Mouse (Mus musculus): ENCODE measurements around the gene Ldlr.
"Not testable (repeated sequence)": the region's sequence is repeated elsewhere in the genome, so short reads cannot be mapped to it uniquely, and the experiment has no call there.

Gene Ldlr

DNA sequence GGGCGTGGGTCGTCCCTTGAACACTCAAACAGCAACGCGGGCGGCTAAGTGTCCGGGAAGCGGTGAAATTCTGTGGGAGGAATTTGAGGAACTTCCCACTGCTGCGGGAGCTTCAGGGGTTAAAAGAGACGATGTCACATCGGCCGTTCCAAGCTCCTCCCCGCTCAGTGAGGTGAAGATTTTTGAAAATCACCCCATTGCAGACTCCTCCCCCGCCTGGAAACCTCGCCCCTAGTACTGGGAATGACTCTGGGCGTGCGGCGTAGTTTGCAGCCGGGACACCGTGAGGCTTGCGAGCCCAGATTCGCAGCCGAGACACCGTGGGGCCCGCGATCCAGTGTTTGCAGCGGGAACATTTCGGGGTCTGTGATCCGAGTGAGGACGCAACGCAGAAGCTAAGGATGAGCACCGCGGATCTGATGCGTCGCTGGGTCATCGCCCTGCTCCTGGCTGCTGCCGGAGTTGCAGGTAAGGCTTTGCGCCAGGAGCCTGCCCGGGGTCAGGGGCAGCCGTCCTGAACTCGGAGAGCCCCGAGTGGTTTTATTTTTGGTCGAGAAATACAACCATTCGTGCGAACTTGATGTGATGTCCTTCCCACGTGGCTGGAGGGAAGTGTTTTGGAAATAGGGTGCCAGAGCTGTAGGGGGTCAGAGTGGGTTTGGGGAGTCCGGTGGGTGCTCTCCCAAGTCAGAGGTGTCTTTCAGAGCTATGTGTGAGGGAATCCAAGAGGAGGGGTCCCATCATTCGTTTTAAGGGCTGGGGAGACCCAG lies at the start of gene Ldlr:
Gene Ldlr (plus strand): TSS at position 107 of the 770 bp plus-strand sequence.
- DNase-seq (ENCODE audit: low read depth, low spot score), result peak; percentile 82

DNA sequence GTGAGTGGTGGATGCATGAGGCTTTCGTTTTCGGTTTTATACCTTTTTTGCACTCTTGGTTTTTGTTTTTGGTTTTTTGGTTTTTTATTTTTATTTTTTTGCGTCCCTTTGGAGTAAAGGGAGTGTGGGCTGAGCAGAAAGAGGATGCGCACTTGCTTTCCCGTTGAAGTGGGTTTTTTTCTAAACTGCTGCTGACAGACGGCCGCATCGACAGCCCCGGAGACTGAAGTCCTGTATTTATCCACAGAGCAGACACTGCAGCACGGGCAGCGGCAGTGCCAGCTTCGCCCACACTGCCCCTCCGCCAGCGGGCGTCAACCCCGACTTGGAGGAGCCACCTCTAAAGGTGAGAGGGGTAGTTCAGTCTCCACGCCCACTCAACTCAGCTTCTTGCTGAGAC lies 45.6 kb upstream of the Ldlr start:
- no peak for DNase-seq (ENCODE audit: low read depth, low spot score)

DNA sequence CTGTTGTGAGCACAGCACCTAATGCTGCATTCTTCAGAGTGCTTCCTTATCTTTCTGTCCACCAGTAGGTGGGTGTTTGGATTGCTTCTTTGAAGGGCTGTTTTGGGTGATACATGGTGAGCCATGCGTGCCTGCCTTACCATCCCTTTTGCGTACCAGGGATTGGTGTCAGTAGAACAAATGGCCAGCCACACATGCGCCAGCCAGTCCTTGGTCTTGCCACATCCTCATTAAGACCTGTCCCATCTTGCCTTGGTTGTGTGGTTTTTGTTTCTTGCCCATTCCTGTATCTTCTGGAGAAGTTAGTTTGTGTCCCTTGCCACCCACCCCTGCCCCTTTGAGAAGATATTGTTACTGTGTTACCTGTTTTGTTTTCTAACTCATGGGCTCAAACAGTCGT lies 42.8 kb upstream of the Ldlr start:
- DNase-seq (ENCODE audit: low read depth, low spot score), result no peak

DNA sequence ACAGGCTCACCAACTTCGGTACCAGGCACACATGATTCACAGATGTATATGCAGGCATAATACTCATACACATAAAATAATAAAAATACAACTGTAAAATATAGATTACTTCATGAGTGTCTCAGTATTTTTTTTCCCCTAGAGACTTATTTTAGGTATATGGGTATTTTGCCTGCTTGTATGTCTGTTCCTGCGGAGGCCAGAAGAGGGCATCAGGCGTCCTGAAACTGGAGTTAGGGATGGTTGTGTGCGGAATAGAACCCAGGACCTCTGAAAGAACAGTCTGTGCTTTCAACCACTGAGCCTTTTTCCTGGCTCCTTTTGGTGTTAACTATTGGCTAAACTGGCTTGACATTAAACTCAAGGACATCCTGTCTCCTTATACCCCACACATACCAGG lies 40.5 kb upstream of the Ldlr start:
- no peak for DNase-seq (ENCODE audit: low read depth, low spot score)

DNA sequence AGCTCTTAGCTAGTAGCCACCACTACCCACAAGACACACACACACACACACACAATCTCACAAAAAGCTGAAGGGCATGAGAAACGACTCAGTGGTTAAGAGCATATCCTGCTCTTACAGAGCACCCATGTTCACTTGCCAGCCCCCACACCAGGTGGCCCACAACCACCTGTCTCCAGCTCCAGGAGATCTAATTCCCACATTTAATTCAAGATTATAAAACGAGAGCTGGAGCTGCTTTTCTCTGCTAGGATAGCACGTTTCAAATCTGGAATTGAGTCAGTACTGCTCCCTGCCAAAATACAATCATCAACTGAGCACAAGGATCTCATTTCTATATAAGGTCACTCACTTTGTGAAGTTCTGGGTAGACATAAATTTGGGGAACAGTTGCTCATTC lies 39.4 kb upstream of the Ldlr start:
- no peak for DNase-seq (ENCODE audit: low read depth, low spot score)

DNA sequence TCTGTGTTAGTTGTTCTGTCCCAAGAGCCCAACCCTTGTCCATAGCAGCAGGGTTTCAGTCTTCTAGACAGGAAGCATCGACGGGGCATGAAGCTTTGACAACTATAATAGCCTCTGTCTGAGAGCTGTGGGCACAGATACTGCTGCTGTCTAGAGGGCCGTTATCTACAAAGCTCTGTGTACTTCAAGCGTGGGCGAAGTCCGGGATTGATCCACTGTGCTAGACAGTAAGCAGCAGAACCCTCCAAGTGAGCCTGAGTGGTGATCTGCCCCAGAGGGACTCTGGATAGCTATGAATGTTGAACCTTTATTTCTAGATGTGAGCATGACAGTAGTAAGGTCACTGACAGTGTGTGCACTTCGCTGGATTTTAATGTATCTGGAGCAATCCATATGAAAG lies 34.7 kb upstream of the Ldlr start:
- DNase-seq (ENCODE audit: low read depth, low spot score), result no peak

DNA sequence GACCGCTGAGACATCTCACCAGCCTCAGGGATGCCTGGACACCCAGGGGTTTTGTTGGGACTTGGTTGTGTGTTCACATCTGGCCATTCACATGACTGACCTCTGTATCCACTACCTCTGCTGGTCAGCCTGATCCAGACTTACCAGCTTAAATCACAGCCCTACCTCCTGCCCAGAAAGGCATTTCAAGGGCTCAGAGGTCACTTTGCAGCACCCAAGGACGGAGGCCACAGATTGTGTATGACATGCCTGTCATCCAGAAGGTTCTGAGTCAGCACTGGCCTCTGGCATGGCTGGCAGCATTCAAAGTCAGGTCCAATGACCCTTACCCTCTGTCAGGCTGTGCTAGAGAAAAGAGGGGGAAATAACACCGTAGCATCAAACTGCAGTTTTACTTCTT lies 33.3 kb upstream of the Ldlr start:
- DNase-seq (ENCODE audit: low read depth, low spot score), result no peak

DNA sequence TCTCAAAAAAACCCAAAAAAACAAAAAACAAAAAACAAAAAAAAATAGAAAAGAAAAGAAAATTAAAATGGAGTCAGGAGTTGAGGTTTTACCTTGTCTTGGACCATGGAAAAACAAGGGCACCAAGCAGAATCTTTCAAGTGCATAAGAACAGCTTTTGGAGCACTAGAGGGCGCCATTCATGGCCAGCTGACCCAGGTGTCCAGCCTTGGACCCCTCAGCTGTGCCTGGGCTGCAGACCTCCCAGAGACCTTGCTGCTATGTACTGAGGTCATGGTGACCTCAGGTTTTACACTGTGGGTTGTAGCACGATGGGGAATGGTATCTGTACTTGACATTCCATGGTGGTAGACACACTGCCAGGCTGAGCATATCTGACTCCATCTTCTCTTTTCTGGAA lies 31.4 kb upstream of the Ldlr start:
- no peak for DNase-seq (ENCODE audit: low read depth, low spot score)

DNA sequence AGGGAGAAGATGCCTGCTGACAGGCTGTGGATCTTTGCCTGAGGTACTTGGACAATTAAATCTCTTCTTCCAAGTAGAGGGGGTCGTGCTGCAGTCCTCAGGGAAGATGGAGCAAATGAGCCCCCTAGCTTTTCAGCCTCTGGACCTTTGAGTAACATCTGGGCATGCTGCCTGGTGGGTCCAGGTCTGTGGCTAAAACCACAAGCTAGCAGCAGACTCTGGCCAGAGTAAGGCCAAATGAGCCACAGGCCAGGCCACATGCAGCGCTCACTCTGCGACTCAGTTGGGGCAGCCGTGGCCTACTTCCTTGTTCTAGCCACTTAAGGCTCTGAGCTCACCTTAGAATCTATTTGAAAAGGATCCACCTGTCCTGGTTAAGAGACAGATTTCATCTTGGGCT lies 30.8 kb upstream of the Ldlr start:
- DNase-seq (ENCODE audit: low read depth, low spot score), result no peak

DNA sequence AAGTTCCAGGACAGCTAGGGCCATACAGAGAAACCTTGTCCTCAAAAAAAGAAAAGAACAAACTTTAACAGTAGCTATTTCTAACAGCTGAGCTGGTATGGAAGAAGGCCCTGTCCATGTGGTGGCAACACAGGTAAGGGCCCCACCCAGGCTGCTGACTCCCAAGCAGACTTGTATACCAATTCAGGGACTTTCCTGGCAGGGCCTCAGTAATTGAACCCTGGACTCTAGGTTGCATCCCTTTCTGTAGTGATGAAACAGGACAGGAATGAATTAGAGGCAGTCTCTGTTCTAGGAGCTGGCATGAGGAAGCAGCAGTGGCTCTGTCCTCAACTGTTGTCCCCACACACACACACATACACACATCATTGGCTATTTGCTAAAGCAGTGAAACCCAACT lies 29.2 kb upstream of the Ldlr start:
- no peak for DNase-seq (ENCODE audit: low read depth, low spot score)

DNA sequence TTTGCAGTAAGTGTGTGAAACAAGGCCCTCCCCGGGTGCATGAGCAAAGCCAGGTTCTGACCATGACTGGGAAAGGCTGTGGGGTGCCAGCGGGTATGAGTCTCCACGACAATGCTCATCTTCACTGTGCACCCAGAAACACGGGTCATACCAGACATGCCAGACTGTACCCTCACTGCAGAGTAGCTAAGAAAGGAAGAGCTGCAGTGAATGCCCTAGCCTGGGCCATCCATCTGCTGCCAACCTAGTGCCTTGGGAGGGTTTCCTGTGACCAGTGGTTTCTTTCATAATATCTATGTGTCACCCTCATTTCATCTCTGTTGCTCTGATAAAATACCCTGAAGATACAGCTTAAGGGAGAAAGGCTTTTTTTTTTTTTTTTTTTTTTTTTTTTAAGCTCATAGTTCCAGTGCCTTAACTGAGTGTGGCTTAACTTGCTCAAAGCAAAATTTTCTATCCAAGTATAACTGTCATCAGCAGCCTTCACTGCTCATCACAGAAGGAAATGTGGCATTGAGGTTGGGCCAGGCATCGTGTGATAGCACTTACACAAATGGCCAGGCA lies 28.0 kb upstream of the Ldlr start:
- DNase-seq (ENCODE audit: low read depth, low spot score), result no peak

DNA sequence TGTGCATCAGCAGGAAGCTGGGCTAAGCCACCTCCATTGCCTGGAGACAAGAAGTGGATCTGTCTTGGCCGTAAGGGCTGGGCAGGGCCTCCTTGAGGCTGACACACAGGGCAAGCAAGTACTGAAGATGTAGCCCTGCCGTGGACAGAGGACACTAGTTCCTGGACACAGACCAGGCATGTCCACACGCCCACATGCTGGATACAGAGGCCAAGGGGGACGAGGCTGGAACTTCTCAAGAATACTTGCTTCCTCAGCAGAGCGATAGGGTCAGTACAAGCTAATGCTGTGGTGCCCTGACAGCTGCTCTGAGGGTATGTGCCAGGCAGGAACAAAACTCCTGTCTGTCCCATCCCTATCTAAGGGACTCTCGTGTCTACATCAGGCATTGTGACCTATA lies 26.2 kb upstream of the Ldlr start:
- DNase-seq (ENCODE audit: low read depth, low spot score), result no peak

DNA sequence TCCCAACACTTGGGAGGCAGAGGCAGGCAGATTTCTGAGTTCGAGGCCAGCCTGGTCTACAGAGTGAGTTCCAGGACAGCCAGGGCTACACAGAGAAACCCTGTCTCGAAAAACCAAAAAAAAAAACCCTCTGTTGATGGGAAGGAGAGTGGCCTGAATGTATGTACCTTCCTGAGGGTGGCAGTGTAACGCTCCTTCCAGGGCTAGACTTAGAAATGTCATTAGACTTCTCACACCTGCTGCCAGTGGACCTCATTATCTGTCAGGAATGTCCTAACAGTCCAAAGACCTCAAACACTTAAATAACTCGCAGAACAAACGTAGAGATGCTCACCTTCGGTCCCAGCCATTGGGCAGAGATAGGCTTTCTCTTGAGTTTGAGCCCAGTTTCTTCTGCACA lies 24.0 kb upstream of the Ldlr start:
- not testable (repeated sequence) for DNase-seq (ENCODE audit: low read depth, low spot score)

DNA sequence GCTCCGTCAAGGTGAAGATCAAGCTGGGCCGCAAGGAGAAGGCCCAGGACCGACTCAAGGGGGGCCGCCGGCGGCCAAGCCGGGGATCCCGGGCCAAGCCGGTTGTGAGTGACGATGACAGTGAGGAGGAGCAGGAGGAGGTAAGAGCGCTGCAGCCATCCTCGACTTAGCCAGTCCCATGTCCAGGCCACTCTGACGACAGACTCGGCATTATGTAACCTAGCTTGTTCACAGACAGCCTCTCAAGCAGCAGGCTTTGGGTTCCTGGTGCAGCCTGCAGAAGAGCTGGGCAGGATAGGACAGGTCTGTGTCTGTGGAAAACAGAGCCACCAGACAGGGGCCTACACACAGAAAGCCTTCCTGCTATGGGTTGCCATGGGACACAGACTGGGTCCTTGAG lies 22.2 kb upstream of the Ldlr start:
- DNase-seq (ENCODE audit: low read depth, low spot score), result no peak

DNA sequence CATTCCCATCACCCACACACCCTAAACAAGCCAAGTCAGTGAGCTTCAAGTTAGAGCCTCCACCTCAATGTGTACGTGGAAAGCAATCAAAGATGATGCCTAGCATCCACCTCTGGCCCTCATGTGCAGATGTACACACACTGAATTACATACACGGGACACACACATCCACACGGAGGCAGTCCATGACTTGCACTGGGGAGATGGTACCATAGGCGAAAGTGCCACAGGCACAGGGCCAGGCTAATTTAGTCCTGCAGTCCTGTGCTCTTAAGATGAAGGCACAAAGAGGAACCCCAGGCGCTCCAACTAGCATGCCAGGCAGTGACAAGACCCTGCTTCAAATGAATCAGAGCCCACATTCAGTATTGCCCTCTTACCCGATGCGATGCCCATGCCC lies 19.8 kb upstream of the Ldlr start:
- no peak for DNase-seq (ENCODE audit: low read depth, low spot score)

DNA sequence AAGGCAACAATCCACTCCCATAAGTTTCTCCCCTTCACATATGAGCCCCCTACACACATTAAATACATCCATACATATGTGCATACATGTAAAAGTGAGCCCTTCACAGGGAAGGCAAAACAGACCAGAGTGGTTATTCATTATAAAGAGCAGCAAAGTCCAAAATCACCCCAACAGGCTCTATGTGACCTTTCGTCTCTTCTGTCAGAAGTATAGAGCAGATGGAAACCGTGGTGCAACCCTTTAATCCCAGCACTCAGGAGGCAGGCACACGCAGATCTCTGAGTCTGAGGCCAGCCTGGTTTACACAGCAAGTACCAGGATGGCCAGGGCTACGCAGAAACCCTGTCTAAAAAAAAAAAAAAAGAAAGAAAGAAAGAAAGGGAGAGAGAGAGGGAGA lies 17.2 kb upstream of the Ldlr start:
- no peak for DNase-seq (ENCODE audit: low read depth, low spot score)

DNA sequence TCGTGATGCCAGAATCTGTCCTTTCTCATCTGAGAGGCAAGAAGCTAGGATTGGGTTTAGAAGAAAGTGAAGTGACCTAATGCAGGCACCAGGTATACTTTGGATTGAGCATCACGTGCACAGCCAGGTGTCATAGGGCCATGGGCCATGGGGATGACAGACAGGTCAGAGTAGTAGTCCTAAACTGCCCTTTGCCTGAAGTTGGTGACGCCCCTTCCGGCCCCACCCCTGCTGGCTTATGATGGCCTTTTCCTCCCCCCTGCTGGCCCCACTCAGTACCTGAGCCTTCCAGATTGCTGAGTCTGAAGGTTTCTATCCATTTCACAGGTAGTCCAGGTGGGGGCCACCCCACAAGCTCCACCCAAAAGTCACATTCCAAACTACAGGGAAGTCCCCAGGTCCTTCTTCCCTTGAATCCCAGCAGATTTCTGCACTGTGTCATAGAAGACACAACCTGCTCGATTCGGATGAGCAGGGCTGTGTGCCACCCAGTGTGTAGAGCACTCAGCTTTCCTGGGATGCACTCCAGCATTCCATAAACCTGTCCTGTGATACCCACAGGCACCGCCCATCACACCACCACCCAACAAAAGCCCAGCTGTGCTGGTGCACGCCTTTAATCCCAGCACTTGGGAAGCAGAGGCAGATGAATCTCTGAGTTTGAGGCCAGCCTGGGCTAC lies 16.6 kb upstream of the Ldlr start:
- no peak for DNase-seq (ENCODE audit: low read depth, low spot score)

DNA sequence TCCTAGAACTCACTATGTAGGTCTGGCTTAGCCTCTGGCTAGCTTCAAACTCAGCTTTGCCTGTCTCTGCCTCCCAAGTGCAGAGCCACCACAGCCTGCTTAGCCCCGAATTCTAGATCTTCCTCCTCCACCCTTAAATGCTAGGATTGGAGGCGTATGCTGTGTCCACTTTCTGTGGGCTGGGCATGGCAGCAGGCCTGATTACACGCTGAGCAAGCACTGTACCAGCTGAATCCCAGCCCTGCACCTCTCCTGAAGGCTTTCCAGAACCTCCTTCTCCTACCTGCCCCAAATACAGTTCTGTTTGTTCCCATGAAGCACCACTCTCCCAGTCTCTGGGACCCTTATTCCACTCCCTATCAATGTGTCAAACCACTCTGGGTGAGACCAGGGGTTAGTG lies 13.9 kb upstream of the Ldlr start:
- DNase-seq (ENCODE audit: low read depth, low spot score), result no peak

DNA sequence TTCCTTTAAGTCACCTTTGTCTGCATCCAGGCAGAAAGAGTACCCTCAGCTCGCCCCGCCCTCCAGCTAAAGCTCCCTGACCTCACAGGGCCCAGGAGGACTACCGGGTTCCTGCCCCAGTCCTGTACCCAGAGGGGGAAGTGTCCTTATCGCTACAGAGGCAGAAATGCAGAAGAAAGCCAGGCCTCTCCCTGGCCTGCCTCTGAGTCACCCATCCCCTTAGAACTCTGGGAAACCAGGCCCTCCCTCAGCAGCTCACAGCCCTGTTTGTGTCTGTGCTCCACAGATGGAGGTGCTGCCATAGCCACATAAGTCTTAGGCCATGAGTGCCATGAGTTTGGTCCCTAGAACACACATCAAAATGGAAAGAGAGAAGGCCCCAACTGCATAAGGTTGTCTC lies 8.0 kb upstream of the Ldlr start:
- no peak for DNase-seq (ENCODE audit: low read depth, low spot score)

DNA sequence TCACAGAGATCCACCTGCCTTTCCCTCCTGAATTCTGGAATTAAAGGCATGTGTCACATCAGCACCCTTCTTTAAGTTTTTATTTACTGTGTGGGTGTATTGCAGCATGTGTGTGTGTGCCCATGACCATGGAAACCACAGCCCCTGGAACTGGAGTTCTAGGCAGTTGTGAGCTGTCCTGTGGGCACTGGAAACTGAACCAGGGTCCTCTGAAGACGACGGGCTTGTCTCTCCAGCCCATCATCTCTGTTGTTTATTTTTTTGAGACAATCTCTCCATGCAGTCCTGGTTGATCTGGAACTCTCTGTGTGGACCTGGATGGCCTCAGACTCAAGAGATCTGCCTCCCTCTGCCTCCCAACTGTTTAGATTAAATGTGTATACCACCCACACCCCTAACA lies 6.3 kb upstream of the Ldlr start:
- no peak for DNase-seq (ENCODE audit: low read depth, low spot score)

DNA sequence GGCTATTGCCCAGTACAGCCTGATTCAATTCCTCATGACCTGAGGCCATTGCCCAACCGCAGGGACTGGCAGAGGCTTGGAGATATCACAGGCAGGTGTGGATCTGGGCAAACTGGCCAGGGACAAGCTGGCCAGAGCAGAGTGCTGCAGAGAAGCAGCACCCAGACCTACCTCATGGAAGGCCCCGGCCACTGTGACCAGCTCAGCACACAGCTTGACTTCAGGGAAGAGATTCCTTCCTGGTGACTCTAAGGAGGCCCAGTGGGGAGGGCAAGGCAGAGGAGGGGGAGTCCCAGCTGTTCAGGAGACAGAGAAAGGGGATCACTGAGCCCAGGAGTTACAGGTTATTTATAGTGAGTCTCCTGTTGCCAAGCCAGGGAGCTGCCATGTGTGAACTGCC lies 2.2 kb upstream of the Ldlr start:
- no peak for DNase-seq (ENCODE audit: low read depth, low spot score)

DNA sequence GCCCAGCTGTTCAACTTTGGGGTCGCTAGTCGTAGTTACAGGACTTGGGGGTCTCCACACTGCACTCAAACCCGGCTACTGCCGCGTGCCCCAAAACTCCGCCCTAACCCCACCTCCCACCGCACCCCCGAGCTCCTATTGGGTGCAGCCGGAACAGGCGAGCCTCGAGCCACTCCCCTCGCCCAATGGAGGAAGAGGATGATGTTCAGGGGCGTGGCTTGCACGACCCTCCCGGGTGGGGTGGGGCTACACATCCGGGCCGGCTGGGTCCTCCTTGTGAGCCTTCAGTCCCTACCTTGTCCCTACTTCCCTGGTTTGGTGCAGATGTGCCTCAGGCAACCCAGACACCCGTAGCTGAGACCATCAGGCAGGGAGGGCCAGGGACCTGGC lies 859 bp downstream of the Ldlr start:
- peak; percentile 91 for DNase-seq (ENCODE audit: low read depth, low spot score)

Measured in brain, embryonic 18.5 days (tissue).